Mouse (Mus musculus): ENCODE results near the gene Slc25a1. TPM values are rescaled to one million over a fixed set of nuclear protein-coding genes. Genes with fewer than 3 reads are reported as not detected.

The Slc25a1 gene
- polyA plus RNA-seq (2012) = 147 and 202 TPM in 2 replicates

GRCm38 (mm10) chr16:17928087-17928580 lies at the start of gene Slc25a1:
Slc25a1 (minus strand) TSS chr16:17928219.

GRCm38 (mm10) chr16:17914307-17915249 lies 13.4 kb downstream of the Slc25a1 start, which contains the start of gene Gsc2:
Gsc2 (minus strand) TSS chr16:17915059.

GRCm38 (mm10) chr16:17911052-17911595 lies 16.9 kb downstream of the Slc25a1 start, which contains the start of gene Ess2:
Ess2 (minus strand) TSS chr16:17911348.

GRCm38 (mm10) chr16:17898462-17898861 lies 29.6 kb downstream of the Slc25a1 start, which contains the start of the genes Dgcr2 and Tssk2:
Dgcr2 (minus strand) TSS chr16:17898562.
Tssk2 (plus strand) TSS chr16:17898637.

GRCm38 (mm10) chr16:17893923-17894322 lies 34.1 kb downstream of the Slc25a1 start, which contains the start of gene Tssk1:
Tssk1 (plus strand) TSS chr16:17894223.

GRCm38 (mm10) chr16:17891567-17891959 lies 36.5 kb downstream of the Slc25a1 start, which contains the start of gene Gm20518:
Gm20518 (minus strand) TSS chr16:17891671.

Other genes starting within 250 kb of the Slc25a1 start
- 181 and 185 TPM in 2 replicates for gene Med15, start 195.3 kb downstream of the Slc25a1 start, polyA plus RNA-seq (2012)
- gene Klhl22, start 168.6 kb downstream of the Slc25a1 start, polyA plus RNA-seq (2012) = 23.5 and 34.0 TPM in 2 replicates
- gene Scarf2, start 130.9 kb downstream of the Slc25a1 start, polyA plus RNA-seq (2012) = 0.68 and 1.5 TPM in 2 replicates
- gene B830017H08Rik, start 95.1 kb downstream of the Slc25a1 start, polyA plus RNA-seq (2012) = not detected in 2 replicates
- 0.66 and 2.2 TPM in 2 replicates for gene Car15, start 89.9 kb downstream of the Slc25a1 start, polyA plus RNA-seq (2012)
- gene Gm20518, start 36.5 kb downstream of the Slc25a1 start, polyA plus RNA-seq (2012) = 0.27 and 0.49 TPM in 2 replicates
- gene Tssk1, start 34.0 kb downstream of the Slc25a1 start, polyA plus RNA-seq (2012) = 0.04 TPM in 2 replicates
- 24.3 and 31.8 TPM in 2 replicates for gene Dgcr2, start 29.7 kb downstream of the Slc25a1 start, polyA plus RNA-seq (2012)
- gene Tssk2, start 29.6 kb downstream of the Slc25a1 start, polyA plus RNA-seq (2012) = not detected in 2 replicates
- gene Ess2, start 16.9 kb downstream of the Slc25a1 start, polyA plus RNA-seq (2012) = 26.1 and 32.4 TPM in 2 replicates
- gene Gsc2, start 13.2 kb downstream of the Slc25a1 start, polyA plus RNA-seq (2012) = 0.26 TPM in 1 of 2 replicates, not detected in the other
- 2.0 and 3.5 TPM in 2 replicates for gene Vpreb2, start 52.2 kb upstream of the Slc25a1 start, polyA plus RNA-seq (2012)
- gene Dgcr6, start 124.6 kb upstream of the Slc25a1 start, polyA plus RNA-seq (2012) = 17.2 and 21.6 TPM in 2 replicates
- gene Prodh, start 162.0 kb upstream of the Slc25a1 start, polyA plus RNA-seq (2012) = 32.2 and 38.4 TPM in 2 replicates
- 17.9 and 20.1 TPM in 2 replicates for gene Rtn4r, start 199.4 kb upstream of the Slc25a1 start, polyA plus RNA-seq (2012)